Mouse (Mus musculus) embryonic facial prominence, embryonic 15.5 days (tissue): ENCODE data around the gene Zfp780b. TPM values are rescaled to one million over a fixed set of nuclear protein-coding genes. Genes with fewer than 3 reads are reported as not detected.
"Not testable (repeated sequence)": the region's sequence is repeated elsewhere in the genome, so short reads cannot be mapped to it uniquely, and the experiment has no call there.

Experiments used
- ATAC-seq: fragments of 200-750 bp; cut with Nextera tagmentation; 2 replicates; pipeline ENCODE4 v1.8.0; 2017; ENCODE audit warnings: low read depth, moderate TSS enrichment; ENCODE audit not compliant: insufficient number of reproducible peaks, low FRiP score, low TSS enrichment
- H3K27ac ChIP-seq: fragments of 300-500 bp; sonication (generic); replicated peaks from 2 replicates; pipeline ENCODE4 v1.5.1; 2015; ENCODE audit warnings: mild to moderate bottlenecking, inconsistent platforms
- H3K27me3 ChIP-seq: fragments of 300-500 bp; sonication (generic); 2 replicates; pipeline ENCODE4 v1.6.1; 2015; ENCODE audit warnings: inconsistent platforms
- H3K36me3 ChIP-seq: fragments of 300-500 bp; sonication (generic); 2 replicates; pipeline ENCODE4 v1.6.1; 2015; ENCODE audit warnings: mild to moderate bottlenecking, inconsistent platforms
- H3K4me1 ChIP-seq: fragments of 300-500 bp; sonication (generic); 2 replicates; pipeline ENCODE4 v1.6.1; 2015; ENCODE audit warnings: inconsistent platforms
- H3K4me2 ChIP-seq: fragments of 300-500 bp; sonication (generic); replicated peaks from 2 replicates; pipeline ENCODE4 v1.6.1; 2015; ENCODE audit warnings: mild to moderate bottlenecking, inconsistent platforms
- H3K4me3 ChIP-seq: fragments of 300-500 bp; sonication (generic); replicated peaks from 2 replicates; pipeline ENCODE4 v1.5.1; 2015; ENCODE audit warnings: mild to moderate bottlenecking, inconsistent platforms
- H3K9ac ChIP-seq: fragments of 300-500 bp; sonication (generic); 2 replicates; pipeline ENCODE4 v1.6.1; 2015; ENCODE audit warnings: inconsistent platforms
- H3K9me3 ChIP-seq: fragments of 300-500 bp; sonication (generic); replicated peaks from 2 replicates; pipeline ENCODE4 v1.6.1; 2016; ENCODE audit warnings: inconsistent platforms
- WGBS: fragments of 180-500 bp; shearing (Covaris S2); methylation state at CpG from one replicate; pipeline ENCODE4 v1.1.7; 2015; 5-methylcytosine and 5-hydroxymethylcytosine counted together
- polyA plus RNA-seq: library from polyadenylated mRNA; unstranded; fragments of >200 nt; fragmentation: Nextera tagmentation; extraction: Ambion mirVana; gene quantifications from 2 replicates; pipeline ENCODE4 v1.2.1, GENCODE M21; 2015

Zfp780b gene
- polyA plus RNA-seq, 1 experiment from 2014 or later, result 20.9 TPM

DNA sequence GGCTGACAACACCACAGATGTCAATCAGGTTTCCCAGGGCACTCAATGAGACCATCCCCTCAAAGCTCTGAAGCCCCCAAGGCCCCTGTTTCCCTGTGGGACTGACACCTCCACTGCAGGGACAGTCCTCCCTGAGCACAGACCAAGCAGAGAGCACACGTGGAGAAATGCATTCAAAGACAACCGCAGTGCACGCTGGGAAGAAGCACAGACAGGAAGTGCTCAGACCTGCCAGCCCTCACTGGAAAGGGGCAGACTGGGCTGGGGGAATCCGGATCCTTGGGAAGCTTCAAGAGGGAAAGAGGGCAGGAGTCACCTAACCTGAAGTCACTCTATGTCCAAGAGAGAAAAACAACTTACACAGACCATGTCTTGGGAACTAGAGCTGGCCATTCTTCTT is 51.9 kb downstream of the Zfp780b start:
- H3K9me3 ChIP-seq, ATAC-seq, H3K27me3 ChIP-seq, H3K9ac ChIP-seq, H3K4me2 ChIP-seq, H3K4me1 ChIP-seq, H3K27ac ChIP-seq, H3K4me3 ChIP-seq: not testable (repeated sequence)
- 40% methylated on average over 4 of the region's 4 CpGs for WGBS
- H3K36me3 ChIP-seq, result peaks cover 16% of the 10 kb centered on the region

DNA sequence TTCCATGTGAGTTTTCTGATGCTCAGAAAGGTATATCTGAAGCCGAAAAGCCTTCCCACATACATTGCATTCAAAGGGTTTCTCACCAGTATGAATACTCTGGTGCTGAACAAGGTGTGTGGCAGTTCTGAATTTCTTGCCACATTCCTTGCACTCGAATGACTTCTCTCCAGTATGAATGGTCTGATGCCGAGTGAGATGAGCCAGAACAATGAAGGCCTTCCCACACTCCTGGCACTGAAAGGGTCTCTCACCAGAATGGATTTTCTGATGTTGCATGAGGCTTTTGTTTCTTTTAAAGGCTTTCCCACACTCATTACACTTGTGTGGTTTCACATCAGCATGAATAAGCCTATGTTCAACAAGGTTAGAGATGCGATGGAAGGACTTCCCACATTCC is 68.0 kb downstream of the Zfp780b start:
- whole genome bisulfite sequencing, result 89% methylated on average over 3 of the region's 4 CpGs

More for the DNA sequence above, 68.0 kb downstream of the Zfp780b start:
- not testable (repeated sequence) for H3K9ac ChIP-seq, H3K4me2 ChIP-seq, H3K9me3 ChIP-seq, ATAC-seq, H3K4me3 ChIP-seq, H3K4me1 ChIP-seq, H3K27ac ChIP-seq, H3K27me3 ChIP-seq
- peaks cover 34% of the 10 kb centered on the region for H3K36me3 ChIP-seq

Other genes with a start within 250 kb of the Zfp780b start
- 37.7 and 38.2 TPM in 2 replicates for gene Zfp60, start 247.8 kb downstream of the Zfp780b start, polyA plus RNA-seq
- gene Zfp626, start 172.0 kb downstream of the Zfp780b start, polyA plus RNA-seq, result 2.4 and 2.7 TPM in 2 replicates
- gene Zfp59, start 140.6 kb downstream of the Zfp780b start, polyA plus RNA-seq, result 7.2 and 8.1 TPM in 2 replicates
- 3.6 TPM in 2 replicates for gene Zfp607a, start 121.6 kb downstream of the Zfp780b start, polyA plus RNA-seq
- 7.5 and 8.1 TPM in 2 replicates for gene Zfp974, start 49.7 kb downstream of the Zfp780b start, polyA plus RNA-seq
- gene Zfp850, start 34.9 kb upstream of the Zfp780b start, polyA plus RNA-seq, result 3.3 and 3.4 TPM in 2 replicates
- 288 and 301 TPM in 2 replicates for gene Psmc4, start 70.9 kb upstream of the Zfp780b start, polyA plus RNA-seq
- gene Fcgbp, start 92.1 kb upstream of the Zfp780b start, polyA plus RNA-seq, result 0.49 and 0.69 TPM in 2 replicates
- 0.03 and 0.05 TPM in 2 replicates for gene 9530053A07Rik, start 150.3 kb upstream of the Zfp780b start, polyA plus RNA-seq
- 114 and 116 TPM in 2 replicates for gene Fbl, start 190.5 kb upstream of the Zfp780b start, polyA plus RNA-seq
- gene Dyrk1b, start 200.3 kb upstream of the Zfp780b start, polyA plus RNA-seq, result 14.9 and 15.2 TPM in 2 replicates